Mouse (Mus musculus): ENCODE results near the gene Picalm. TPM values are rescaled to one million over a fixed set of nuclear protein-coding genes. Genes with fewer than 3 reads are reported as not detected.

The Picalm gene
- polyA plus RNA-seq, 1 experiment from 2014 or later: 41.2 TPM

Other genes starting within 250 kb of the Picalm start
- not detected in 2 replicates for gene Ccdc81, start 226.6 kb upstream of the Picalm start, polyA plus RNA-seq (2015; fragmentation: Nextera tagmentation; extraction: Ambion mirVana)
- 134 and 145 TPM in 2 replicates for gene Hikeshi, start 189.0 kb upstream of the Picalm start, polyA plus RNA-seq (2015; fragmentation: Nextera tagmentation; extraction: Ambion mirVana)
- gene Eed, start 149.2 kb upstream of the Picalm start, polyA plus RNA-seq (2015; fragmentation: Nextera tagmentation; extraction: Ambion mirVana): 68.5 and 71.8 TPM in 2 replicates
- not detected in 2 replicates for gene Ccdc83, start 135.6 kb downstream of the Picalm start, polyA plus RNA-seq (2015; fragmentation: Nextera tagmentation; extraction: Ambion mirVana)
- gene Sytl2, start 172.0 kb downstream of the Picalm start, polyA plus RNA-seq (2015; fragmentation: Nextera tagmentation; extraction: Ambion mirVana): 15.0 and 16.5 TPM in 2 replicates

Data from stomach, embryonic 15.5 days (tissue).